In genomic region chr12:98674627-98675143, GRCm38 (mm10) we compare ENCODE assay signal across 8 mouse cellular contexts. TPM values are rescaled to one million over a fixed set of nuclear protein-coding genes. Genes with fewer than 3 reads are reported as not detected.
DNase-seq lines count a peak whose midpoint lies in the region; ATAC-seq and TF ChIP-seq lines count a peak whose summit lies in the region.

No protein-coding gene starts in this region.

- H3K4me3 ChIP-seq in hindbrain, postnatal 0 days (ENCODE audit: low read length) = no peak overlapping the region
- peak overlapping the region; percentile 27 for H3K4me3 ChIP-seq in macrophage (ENCODE audit: inconsistent target)

- peak overlapping the region; percentile 69; the same call in 1 of the 2 replicates for H3K27ac ChIP-seq in hindbrain, postnatal 0 days
- H3K27ac ChIP-seq in macrophage = peak overlapping the region; percentile 51

- peak; percentile 92 for DNase-seq in ZHBTc4 (ENCODE audit: low read depth, low spot score)
- DNase-seq in gastrocnemius, adult 8-10 months (ENCODE audit: low spot score in 2 of 2) = peak; percentile 55 to 60
- peak; percentile 90 for DNase-seq in hindbrain, postnatal 0 days (ENCODE audit: low spot score)
- DNase-seq in left cerebral cortex, adult 18-20 months (ENCODE audit: low spot score in 2 of 2) = peak; percentile 72 to 80
- peak; percentile 61 for DNase-seq in retina, postnatal 7 days (ENCODE audit: low read depth, low spot score)
- DNase-seq in urinary bladder, adult 2 months (ENCODE audit: low spot score) = peak; percentile 61

- TF ChIP-seq CTCF in hindbrain, postnatal 0 days (IDR thresholded peaks at IDR 0.05; ENCODE audit: low read depth) = peak; percentile 79

- H3K4me2 ChIP-seq in hindbrain, postnatal 0 days (ENCODE audit: low read depth, low read length) = peak overlapping the region; percentile 45

- H3K36me3 ChIP-seq in hindbrain, postnatal 0 days (ENCODE audit: insufficient read depth, low read length) = peaks cover 7% of the 10 kb centered on the region
- no peaks in the 10 kb centered on the region for H3K36me3 ChIP-seq in macrophage (ENCODE audit: inconsistent target)

- H3K4me1 ChIP-seq in hindbrain, postnatal 0 days (ENCODE audit: insufficient read depth, low read length) = no peaks in the 10 kb centered on the region

- no peaks in the 10 kb centered on the region for H3K9me3 ChIP-seq in hindbrain, postnatal 0 days (ENCODE audit: low read length)

- no peaks in the 10 kb centered on the region for H3K79me2 ChIP-seq in macrophage (ENCODE audit: inconsistent target)

- peak; percentile 89 for ATAC-seq in common myeloid progenitor, adult 5-6 weeks (replicated peaks; ENCODE audit: low read depth, poor library complexity, severe bottlenecking)
- ATAC-seq in hindbrain, postnatal 0 days = peak; percentile 93

- no peak overlapping the region for H3K9ac ChIP-seq in hindbrain, postnatal 0 days (replicated peaks; ENCODE audit: low read length)

- 8% methylated on average over 9 of the region's 9 CpGs for WGBS in hindbrain, postnatal 0 days
- WGBS in macrophage (ENCODE audit: missing documents) = 2% methylated on average over 8 of the region's 9 CpGs

- no peaks in the 10 kb centered on the region for H3K27me3 ChIP-seq in hindbrain, postnatal 0 days (ENCODE audit: insufficient read depth, low read length)

RNA-seq across cellular contexts. Expression of gene Spata7, which starts 46.7 kb away (rescaled TPM):
- total RNA-seq in common myeloid progenitor, adult 5-6 weeks (2017) = 7.2 and 12.0 TPM in 2 replicates
- total RNA-seq in gastrocnemius, adult 8-10 months (2022) = 1 to 10 TPM; 3.0 to 4.0 (median 3.4) TPM
- total RNA-seq in hindbrain, postnatal 0 days (2014; rRNA removed) = 28.7 and 34.0 TPM in 2 replicates
- 35.0 and 37.7 TPM in 2 replicates for polyA plus RNA-seq in hindbrain, postnatal 0 days (2015; fragmentation: Nextera tagmentation; extraction: Ambion mirVana)
- 10 to 100 TPM; 30.8 to 31.6 TPM for total RNA-seq in left cerebral cortex, adult 18-20 months (2021)
- 10 to 100 TPM in 18 of 26 experiments, 1 to 10 TPM in 8; 1.9 to 46.0 (median 18.9) TPM for total RNA-seq in macrophage (2018; cell fraction: chromatin; rRNA removed)
- 1 to 10 TPM in 25 of 26 experiments, under 1 TPM in 1; 0.91 to 5.5 (median 3.7) TPM for total RNA-seq in macrophage (2018; cell fraction: cytosol; rRNA removed)
- total RNA-seq in macrophage (2018; cell fraction: nucleus; rRNA removed) = 10 to 100 TPM in 11 of 26 experiments, 1 to 10 TPM in 15; 1.4 to 31.8 (median 9.1) TPM
- 3.7 to 6.6 TPM (median 4.3 TPM) in 3 replicates for polyA plus RNA-seq in macrophage (2018)
- polyA plus RNA-seq in urinary bladder, adult 2 months (2012; rRNA removed) = 6.0 and 7.9 TPM in 2 replicates
